ENCODE assay signal across 26 mouse cellular contexts in the genomic region with DNA sequence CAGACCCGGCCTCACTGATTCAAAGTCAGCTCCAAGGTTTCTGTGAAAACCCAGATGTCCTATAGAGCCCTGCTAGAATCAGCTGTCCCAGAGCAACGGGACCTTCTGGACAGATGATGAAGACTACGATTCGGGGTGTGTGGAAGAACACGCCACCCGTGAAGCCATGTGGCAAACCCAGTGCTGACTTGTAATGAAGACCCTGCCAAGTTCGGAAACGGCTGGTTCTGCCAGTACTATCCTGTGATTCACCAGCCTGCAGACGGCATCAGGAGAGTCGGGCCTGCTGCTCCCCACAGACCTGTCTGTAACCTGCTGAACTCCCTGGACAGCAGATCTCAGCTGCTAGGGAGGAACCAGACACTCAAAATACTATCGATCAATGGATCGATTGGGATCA. TPM values are rescaled to one million over a fixed set of nuclear protein-coding genes. Genes with fewer than 3 reads are reported as not detected.
DNase-seq lines count a peak whose midpoint lies in the region; ATAC-seq and TF ChIP-seq lines count a peak whose summit lies in the region.
"Had no signal": no experiment of that assay in that cellular context is flagged by ENCODE, and none has a peak within 500 bp of the region (broad histone marks: within the 10 kb centered on the region; RNA-seq: fewer than 3 reads in every experiment).

No protein-coding gene starts in this region.

- no peak overlapping the region for H3K4me3 ChIP-seq in gastrocnemius, adult 2 months
- no peak overlapping the region for H3K4me3 ChIP-seq in liver, adult 2 months (ENCODE audit: insufficient read depth, low read depth, low read length)
- no peak overlapping the region for H3K4me3 ChIP-seq in liver, embryonic 12.5 days
- H3K4me3 ChIP-seq: forebrain, embryonic 10.5 days; forebrain, embryonic 13.5 days; heart, embryonic 12.5 days; heart, embryonic 15.5 days; hindbrain, embryonic 10.5 days; hindbrain, embryonic 13.5 days; intestine, embryonic 15.5 days had no signal

- H3K4me2 ChIP-seq in liver, embryonic 12.5 days, result no peak overlapping the region
- H3K4me2 ChIP-seq: forebrain, embryonic 13.5 days; heart, embryonic 12.5 days; heart, embryonic 15.5 days; hindbrain, embryonic 13.5 days; intestine, embryonic 15.5 days had no signal

- H3K27me3 ChIP-seq in liver, adult 2 months (ENCODE audit: control insufficient read depth, insufficient read depth, low read length), result no peaks in the 10 kb centered on the region
- no peaks in the 10 kb centered on the region for H3K27me3 ChIP-seq in liver, embryonic 12.5 days (replicated peaks)
- H3K27me3 ChIP-seq: CH12.LX; forebrain, embryonic 13.5 days; heart, embryonic 12.5 days; heart, embryonic 15.5 days; hindbrain, embryonic 13.5 days; intestine, embryonic 15.5 days; Patski had no signal

- H3K79me2 ChIP-seq in liver, adult 2 months (ENCODE audit: control insufficient read depth, insufficient read depth, low read length), result no peaks in the 10 kb centered on the region; the same call in 1 of the 2 replicates

- no peaks in the 10 kb centered on the region for H3K9me3 ChIP-seq in liver, embryonic 12.5 days (replicated peaks)
- H3K9me3 ChIP-seq: forebrain, embryonic 10.5 days; forebrain, embryonic 13.5 days; G1E; heart, embryonic 12.5 days; heart, embryonic 15.5 days; hindbrain, embryonic 10.5 days; hindbrain, embryonic 13.5 days; intestine, embryonic 15.5 days had no signal

- ATAC-seq in cerebellum, adult (ENCODE audit: insufficient number of reproducible peaks, low FRiP score, low TSS enrichment), result no peak
- ATAC-seq in liver, embryonic 12.5 days, result no peak
- ATAC-seq: forebrain, embryonic 13.5 days; forebrain, embryonic 16.5 days; hindbrain, embryonic 16.5 days; intestine, embryonic 15.5 days; Patski had no signal

- no peak for TF ChIP-seq CTCF in gastrocnemius, adult 2 months (IDR thresholded peaks at IDR 0.05)
- TF ChIP-seq CTCF in liver, adult 2 months (IDR thresholded peaks at IDR 0.05; ENCODE audit: low read depth, low read length), result no peak

- H3K36me3 ChIP-seq in liver, adult 2 months (ENCODE audit: control insufficient read depth, insufficient read depth, low read length), result peaks cover 41% of the 10 kb centered on the region
- peaks cover 100% of the 10 kb centered on the region for H3K36me3 ChIP-seq in liver, embryonic 12.5 days

- WGBS in liver, adult 2 months, result 95% methylated on average over 12 of the region's 12 CpGs
- 90% methylated on average over 12 of the region's 12 CpGs for WGBS in liver, embryonic 12.5 days (ENCODE audit: insufficient replicate concordance)

- intact Hi-C loops in gastrocnemius, adult 2 months (cut with DNase I), result no loop called here

- DNase-seq in cerebellum, adult 9-10 months, result peak; percentile 33
- DNase-seq in gastrocnemius, adult 2 months, result peak; percentile 3
- DNase-seq in gastrocnemius, postnatal 10 days, result no peak
- DNase-seq in liver, adult 2 months (ENCODE audit: extremely low read depth, low read depth, low spot score), result peak; percentile 56
- DNase-seq in spleen, adult 18-20 months, result no peak
- DNase-seq: adrenal gland, postnatal 10 days; adrenal gland, postnatal 36 days; B cell, adult 2 months; gastrocnemius, postnatal 25 days; heart, adult 18-20 months; heart, postnatal 10 days; heart, postnatal 36 days had no signal

- H3K4me1 ChIP-seq in liver, adult 2 months (ENCODE audit: control insufficient read depth, insufficient read depth, low read length), result no peaks in the 10 kb centered on the region
- H3K4me1 ChIP-seq in liver, embryonic 12.5 days, result no peaks in the 10 kb centered on the region
- H3K4me1 ChIP-seq: heart, embryonic 12.5 days; heart, embryonic 15.5 days; hindbrain, embryonic 10.5 days; hindbrain, embryonic 13.5 days; intestine, embryonic 15.5 days had no signal

- no peak overlapping the region for H3K27ac ChIP-seq in gastrocnemius, adult 2 months
- no peak overlapping the region for H3K27ac ChIP-seq in liver, adult 2 months (replicated peaks; ENCODE audit: insufficient read depth, low read depth, low read length)
- H3K27ac ChIP-seq in liver, embryonic 12.5 days, result no peak overlapping the region
- H3K27ac ChIP-seq: forebrain, embryonic 10.5 days; forebrain, embryonic 13.5 days; heart, embryonic 15.5 days; hindbrain, embryonic 10.5 days; hindbrain, embryonic 13.5 days; intestine, embryonic 15.5 days had no signal

- no peak for TF ChIP-seq POLR2A in liver, adult 2 months (IDR thresholded peaks at IDR 0.05; ENCODE audit: extremely low read depth, insufficient read depth, low read length)

- no peak overlapping the region for H3K9ac ChIP-seq in liver, adult 2 months (ENCODE audit: low read depth, low read length)
- no peak overlapping the region for H3K9ac ChIP-seq in liver, embryonic 12.5 days
- H3K9ac ChIP-seq: forebrain, embryonic 13.5 days; heart, embryonic 12.5 days; heart, embryonic 15.5 days; hindbrain, embryonic 13.5 days; intestine, embryonic 15.5 days had no signal

RNA-seq across cellular contexts. Expression of a gene that starts 11.6 kb away (rescaled TPM):
- total RNA-seq in gastrocnemius, adult 2 months (2021), result 10 to 100 TPM; 71.7 to 94.8 TPM
- total RNA-seq in gastrocnemius, postnatal 10 days (2021), result 10 to 100 TPM; 49.3 to 53.5 TPM
- 59.9 and 61.4 TPM in 2 replicates for total RNA-seq in liver, adult 2 months (2014; rRNA removed)
- 77.1 and 82.8 TPM in 2 replicates for polyA plus RNA-seq in liver, adult 2 months (2012; rRNA removed)
- polyA plus RNA-seq in liver, embryonic 12.5 days (2016; fragmentation: Nextera tagmentation; extraction: Ambion mirVana), result 61.2 and 66.4 TPM in 2 replicates

RNA-seq across cellular contexts. Expression of a gene that starts 15.6 kb away (rescaled TPM):
- 1 to 10 TPM; 4.6 to 6.8 TPM for total RNA-seq in gastrocnemius, adult 2 months (2021)
- total RNA-seq in gastrocnemius, postnatal 10 days (2021), result 10 to 100 TPM in 1 of 2 experiments, 1 to 10 TPM in 1; 6.1 to 11.1 TPM
- total RNA-seq in liver, adult 2 months (2014; rRNA removed), result 23.0 and 27.9 TPM in 2 replicates
- polyA plus RNA-seq in liver, adult 2 months (2012; rRNA removed), result 14.7 and 16.2 TPM in 2 replicates
- polyA plus RNA-seq in liver, embryonic 12.5 days (2016; fragmentation: Nextera tagmentation; extraction: Ambion mirVana), result 67.9 and 68.6 TPM in 2 replicates

Comparison
In these comparisons a context has a peak if more than half of its experiments do, and no peak if none do; other contexts are left out.
1. DNase-seq: peak in cerebellum, adult 9-10 months (single experiment), gastrocnemius, adult 2 months (single experiment) and liver, adult 2 months (single experiment); none in gastrocnemius, postnatal 10 days (single experiment) and spleen, adult 18-20 months (0 of 2).